Mouse (Mus musculus) gastrocnemius, postnatal 4 days (tissue): ENCODE data around the gene Nrp1. TPM values are rescaled to one million over a fixed set of nuclear protein-coding genes. Genes with fewer than 3 reads are reported as not detected.

Experiments
- DNase-seq, 2 experiments: peaks; one replicate each; pipeline ENCODE4 v3.0.0; 2021 to 2022; ENCODE audit warnings: low spot score in 2 of 2, mixed read lengths in 2 of 2
- microRNA-seq: library from miRNA; unstranded; fragments of <30 nt; microRNA quantifications from one replicate; pipeline ENCODE4 v1.2.0, GENCODE M21; 2021
- total RNA-seq, 2 experiments: library from RNA; stranded (reverse); gene quantifications; 2 replicates each; pipeline ENCODE4 v1.2.3; 2021

Nrp1 gene
- total RNA-seq, 2 experiments from 2014 or later = 85.3 to 87.5 TPM

- DNase-seq = peak; percentile 50 to 70
These were observed 193.2 kb downstream of the Nrp1 start for GRCm38 (mm10) chr8:128551421-128552139.

Small RNA genes lying within 50 kb of the gene (microRNA-seq; reads per million reads assigned to microRNA genes)
- gene Mir1903 = not detected
